8 mouse cellular contexts compared by ENCODE assay signal in genomic region chr2:52423611-52424247, GRCm38 (mm10). TPM values are rescaled to one million over a fixed set of nuclear protein-coding genes. Genes with fewer than 3 reads are reported as not detected.
DNase-seq lines count a peak whose midpoint lies in the region; ATAC-seq and TF ChIP-seq lines count a peak whose summit lies in the region.

No protein-coding gene starts in this region.

- H3K27me3 ChIP-seq in lung, embryonic 14.5 days (ENCODE audit: insufficient read depth, low read length) = no peaks in the 10 kb centered on the region
- no peaks in the 10 kb centered on the region for H3K27me3 ChIP-seq in midbrain, embryonic 10.5 days (ENCODE audit: low read depth, poor library complexity, severe bottlenecking)

- peak overlapping the region; percentile 98 for H3K4me3 ChIP-seq in lung, embryonic 14.5 days (ENCODE audit: low read depth, low read length)
- peak overlapping the region; percentile 88 for H3K4me3 ChIP-seq in brown adipose tissue, adult 24 weeks (ENCODE audit: insufficient read depth, low read depth, low read length)
- H3K4me3 ChIP-seq in midbrain, embryonic 10.5 days = peak overlapping the region; percentile 96

- TF ChIP-seq CTCF in lung, embryonic 14.5 days (IDR thresholded peaks at IDR 0.05; ENCODE audit: low read depth) = no peak

- H3K9me3 ChIP-seq in lung, embryonic 14.5 days (ENCODE audit: low read depth, low read length) = no peaks in the 10 kb centered on the region
- peaks cover 5% of the 10 kb centered on the region; the same call in 1 of the 2 replicates for H3K9me3 ChIP-seq in midbrain, embryonic 10.5 days (replicated peaks)

- H3K4me2 ChIP-seq in lung, embryonic 14.5 days = peak overlapping the region; percentile 84

- DNase-seq in lung, embryonic 14.5 days = peak; percentile 55
- DNase-seq in lung, adult 18-20 months = no peak
- peak; percentile 46 for DNase-seq in induced T-regulatory cell, adult 2 months (ENCODE audit: low read depth)
- no peak for DNase-seq in midbrain, embryonic 10.5 days (ENCODE audit: low spot score)
- no peak for DNase-seq in frontal cortex, postnatal 25 days (ENCODE audit: low spot score in 2 of 2)
- no peak for DNase-seq in left cerebral cortex, postnatal 36 days (ENCODE audit: low spot score in 2 of 2)
- no peak for DNase-seq in right cerebral cortex, adult 18-20 months

- H3K36me3 ChIP-seq in lung, embryonic 14.5 days (ENCODE audit: insufficient read depth) = no peaks in the 10 kb centered on the region
- peaks cover 10% of the 10 kb centered on the region; the same call in 1 of the 2 replicates for H3K36me3 ChIP-seq in midbrain, embryonic 10.5 days

- ATAC-seq in lung, embryonic 14.5 days (ENCODE audit: insufficient read depth) = no peak

- H3K9ac ChIP-seq in lung, embryonic 14.5 days = peak overlapping the region; percentile 96

- intact Hi-C loops in left cerebral cortex, postnatal 36 days (cut with DNase I) = loop anchor here (2.0 kb wide), 1 partner anchor 167 kb away; no protein-coding TSS in a partner anchor

- WGBS in lung, embryonic 14.5 days = under 1% methylated on average over 16 of the region's 16 CpGs
- WGBS in midbrain, embryonic 10.5 days = 7% methylated on average over 16 of the region's 16 CpGs

- H3K4me1 ChIP-seq in lung, embryonic 14.5 days (ENCODE audit: insufficient read depth) = no peaks in the 10 kb centered on the region; the same call in none of the 2 replicates
- H3K4me1 ChIP-seq in brown adipose tissue, adult 24 weeks (ENCODE audit: control insufficient read depth, insufficient read depth, insufficient read length, low read length) = peaks cover 14% of the 10 kb centered on the region
- H3K4me1 ChIP-seq in midbrain, embryonic 10.5 days = peaks cover 36% of the 10 kb centered on the region

- no peak overlapping the region for H3K27ac ChIP-seq in lung, embryonic 14.5 days (ENCODE audit: low read depth)
- H3K27ac ChIP-seq in brown adipose tissue, adult 24 weeks (replicated peaks; ENCODE audit: low read depth, low read length) = no peak overlapping the region
- peak overlapping the region; percentile 98 for H3K27ac ChIP-seq in midbrain, embryonic 10.5 days (replicated peaks)

RNA-seq across cellular contexts. Expression of gene Arl5a, which starts 1.0 kb away (rescaled TPM):
- polyA plus RNA-seq in lung, embryonic 14.5 days (2014; fragmentation: Nextera tagmentation; extraction: Ambion mirVana) = 63.6 and 71.0 TPM in 2 replicates
- 29.5 and 36.8 TPM in 2 replicates for polyA plus RNA-seq in brown adipose tissue, adult 24 weeks (2012; ENCODE audit: insufficient read depth, insufficient read length, missing spikeins)
- 47.9 and 48.4 TPM in 2 replicates for polyA plus RNA-seq in midbrain, embryonic 10.5 days (2016; fragmentation: Nextera tagmentation; extraction: Ambion mirVana)
- 10 to 100 TPM; 61.9 to 62.2 TPM for total RNA-seq in left cerebral cortex, postnatal 36 days (2021)

RNA-seq across cellular contexts. Expression of gene Neb, which starts 45.5 kb away (rescaled TPM):
- 0.59 and 1.3 TPM in 2 replicates for polyA plus RNA-seq in lung, embryonic 14.5 days (2014; fragmentation: Nextera tagmentation; extraction: Ambion mirVana)
- polyA plus RNA-seq in brown adipose tissue, adult 24 weeks (2012; ENCODE audit: insufficient read depth, insufficient read length, missing spikeins) = 9.7 and 25.7 TPM in 2 replicates
- polyA plus RNA-seq in midbrain, embryonic 10.5 days (2016; fragmentation: Nextera tagmentation; extraction: Ambion mirVana) = 0.06 and 0.16 TPM in 2 replicates
- total RNA-seq in left cerebral cortex, postnatal 36 days (2021) = 1 to 10 TPM; 1.3 to 1.4 TPM

Comparison
In these comparisons a context has a peak if more than half of its experiments do, and no peak if none do; other contexts are left out.
1. DNase-seq: peak in lung, embryonic 14.5 days (single experiment) and induced T-regulatory cell, adult 2 months (single experiment); none in lung, adult 18-20 months (0 of 2), midbrain, embryonic 10.5 days (single experiment), frontal cortex, postnatal 25 days (0 of 2), left cerebral cortex, postnatal 36 days (0 of 2) and right cerebral cortex, adult 18-20 months (single experiment).
2. Peak in every context shown above with its lines, with median percentiles within 50 percentile points of each other: H3K4me3 ChIP-seq.